Mouse (Mus musculus): ENCODE measurements around the gene Arhgap45. TPM values are rescaled to one million over a fixed set of nuclear protein-coding genes. Genes with fewer than 3 reads are reported as not detected.

Arhgap45 gene
- polyA plus RNA-seq, 1 experiment from 2014 or later = 1.2 TPM

Other genes starting within 250 kb of the Arhgap45 start
- gene Rnf126, start 249.7 kb upstream of the Arhgap45 start, polyA plus RNA-seq (2015; fragmentation: Nextera tagmentation; extraction: Ambion mirVana) = 70.9 and 74.8 TPM in 2 replicates
- 0.40 and 0.62 TPM in 2 replicates for gene Fstl3, start 239.4 kb upstream of the Arhgap45 start, polyA plus RNA-seq (2015; fragmentation: Nextera tagmentation; extraction: Ambion mirVana)
- gene Prss57, start 225.7 kb upstream of the Arhgap45 start, polyA plus RNA-seq (2015; fragmentation: Nextera tagmentation; extraction: Ambion mirVana) = 0.09 and 0.13 TPM in 2 replicates
- gene Palm, start 223.1 kb upstream of the Arhgap45 start, polyA plus RNA-seq (2015; fragmentation: Nextera tagmentation; extraction: Ambion mirVana) = 214 and 234 TPM in 2 replicates
- 0.71 and 1.1 TPM in 2 replicates for gene Misp, start 195.7 kb upstream of the Arhgap45 start, polyA plus RNA-seq (2015; fragmentation: Nextera tagmentation; extraction: Ambion mirVana)
- 148 and 171 TPM in 2 replicates for gene Ptbp1, start 162.2 kb upstream of the Arhgap45 start, polyA plus RNA-seq (2015; fragmentation: Nextera tagmentation; extraction: Ambion mirVana)
- 12.8 and 15.9 TPM in 2 replicates for gene Prtn3, start 142.2 kb upstream of the Arhgap45 start, polyA plus RNA-seq (2015; fragmentation: Nextera tagmentation; extraction: Ambion mirVana)
- gene Plppr3, start 142.0 kb upstream of the Arhgap45 start, polyA plus RNA-seq (2015; fragmentation: Nextera tagmentation; extraction: Ambion mirVana) = 290 and 308 TPM in 2 replicates
- 0.24 TPM in 1 of 2 replicates, not detected in the other for gene Elane, start 130.4 kb upstream of the Arhgap45 start, polyA plus RNA-seq (2015; fragmentation: Nextera tagmentation; extraction: Ambion mirVana)
- not detected in 2 replicates for gene Cfd, start 125.8 kb upstream of the Arhgap45 start, polyA plus RNA-seq (2015; fragmentation: Nextera tagmentation; extraction: Ambion mirVana)
- 49.0 and 59.0 TPM in 2 replicates for gene Med16, start 107.7 kb upstream of the Arhgap45 start, polyA plus RNA-seq (2015; fragmentation: Nextera tagmentation; extraction: Ambion mirVana)
- 33.6 TPM in 1 of 2 replicates, not detected in the other for gene Gm26602, start 105.8 kb upstream of the Arhgap45 start, polyA plus RNA-seq (2015; fragmentation: Nextera tagmentation; extraction: Ambion mirVana)
- 1.0 and 1.3 TPM in 2 replicates for gene Kiss1r, start 99.7 kb upstream of the Arhgap45 start, polyA plus RNA-seq (2015; fragmentation: Nextera tagmentation; extraction: Ambion mirVana)
- gene R3hdm4, start 95.4 kb upstream of the Arhgap45 start, polyA plus RNA-seq (2015; fragmentation: Nextera tagmentation; extraction: Ambion mirVana) = 200 and 217 TPM in 2 replicates
- gene Arid3a, start 89.6 kb upstream of the Arhgap45 start, polyA plus RNA-seq (2015; fragmentation: Nextera tagmentation; extraction: Ambion mirVana) = 2.5 and 3.6 TPM in 2 replicates
- 80.2 and 94.8 TPM in 2 replicates for gene Wdr18, start 56.5 kb upstream of the Arhgap45 start, polyA plus RNA-seq (2015; fragmentation: Nextera tagmentation; extraction: Ambion mirVana)
- gene Grin3b, start 45.9 kb upstream of the Arhgap45 start, polyA plus RNA-seq (2015; fragmentation: Nextera tagmentation; extraction: Ambion mirVana) = 0.38 and 0.57 TPM in 2 replicates
- 11.2 and 12.0 TPM in 2 replicates for gene Tmem259, start 32.3 kb upstream of the Arhgap45 start, polyA plus RNA-seq (2015; fragmentation: Nextera tagmentation; extraction: Ambion mirVana)
- gene Cnn2, start 28.1 kb upstream of the Arhgap45 start, polyA plus RNA-seq (2015; fragmentation: Nextera tagmentation; extraction: Ambion mirVana) = 30.0 and 32.2 TPM in 2 replicates
- 3.1 and 3.9 TPM in 2 replicates for gene Abca7, start 20.2 kb upstream of the Arhgap45 start, polyA plus RNA-seq (2015; fragmentation: Nextera tagmentation; extraction: Ambion mirVana)
- gene Polr2e, start 23.1 kb downstream of the Arhgap45 start, polyA plus RNA-seq (2015; fragmentation: Nextera tagmentation; extraction: Ambion mirVana) = 193 and 199 TPM in 2 replicates
- 487 and 489 TPM in 2 replicates for gene Gpx4, start 30.5 kb downstream of the Arhgap45 start, polyA plus RNA-seq (2015; fragmentation: Nextera tagmentation; extraction: Ambion mirVana)
- gene Sbno2, start 88.9 kb downstream of the Arhgap45 start, polyA plus RNA-seq (2015; fragmentation: Nextera tagmentation; extraction: Ambion mirVana) = 11.6 and 13.6 TPM in 2 replicates
- 20.7 and 21.6 TPM in 2 replicates for gene Stk11, start 99.2 kb downstream of the Arhgap45 start, polyA plus RNA-seq (2015; fragmentation: Nextera tagmentation; extraction: Ambion mirVana)
- gene Atp5d, start 122.0 kb downstream of the Arhgap45 start, polyA plus RNA-seq (2015; fragmentation: Nextera tagmentation; extraction: Ambion mirVana) = 454 and 459 TPM in 2 replicates
- 21.2 and 26.8 TPM in 2 replicates for gene Cbarp, start 124.2 kb downstream of the Arhgap45 start, polyA plus RNA-seq (2015; fragmentation: Nextera tagmentation; extraction: Ambion mirVana)
- gene Midn, start 131.6 kb downstream of the Arhgap45 start, polyA plus RNA-seq (2015; fragmentation: Nextera tagmentation; extraction: Ambion mirVana) = 35.1 and 37.9 TPM in 2 replicates
- gene Cirbp, start 149.3 kb downstream of the Arhgap45 start, polyA plus RNA-seq (2015; fragmentation: Nextera tagmentation; extraction: Ambion mirVana) = 274 and 308 TPM in 2 replicates
- gene 1600002K03Rik, start 156.3 kb downstream of the Arhgap45 start, polyA plus RNA-seq (2015; fragmentation: Nextera tagmentation; extraction: Ambion mirVana) = 12.2 and 12.6 TPM in 2 replicates
- 17.7 and 19.5 TPM in 2 replicates for gene Efna2, start 162.8 kb downstream of the Arhgap45 start, polyA plus RNA-seq (2015; fragmentation: Nextera tagmentation; extraction: Ambion mirVana)
- gene Mum1, start 209.8 kb downstream of the Arhgap45 start, polyA plus RNA-seq (2015; fragmentation: Nextera tagmentation; extraction: Ambion mirVana) = 62.1 and 64.7 TPM in 2 replicates
- 267 and 274 TPM in 2 replicates for gene Ndufs7, start 232.5 kb downstream of the Arhgap45 start, polyA plus RNA-seq (2015; fragmentation: Nextera tagmentation; extraction: Ambion mirVana)
- 18.2 and 18.3 TPM in 2 replicates for gene Gamt, start 244.4 kb downstream of the Arhgap45 start, polyA plus RNA-seq (2015; fragmentation: Nextera tagmentation; extraction: Ambion mirVana)
- gene Dazap1, start 244.8 kb downstream of the Arhgap45 start, polyA plus RNA-seq (2015; fragmentation: Nextera tagmentation; extraction: Ambion mirVana) = 61.7 and 64.9 TPM in 2 replicates

All from forebrain, embryonic 13.5 days (tissue).